Mouse (Mus musculus) right cerebral cortex, postnatal 25 days (tissue): Measurements from ENCODE around the gene Elmo1.

Experiments used
- DNase-seq: peaks from one replicate; pipeline ENCODE4 v3.0.0; 2022

Elmo1 gene

DNA sequence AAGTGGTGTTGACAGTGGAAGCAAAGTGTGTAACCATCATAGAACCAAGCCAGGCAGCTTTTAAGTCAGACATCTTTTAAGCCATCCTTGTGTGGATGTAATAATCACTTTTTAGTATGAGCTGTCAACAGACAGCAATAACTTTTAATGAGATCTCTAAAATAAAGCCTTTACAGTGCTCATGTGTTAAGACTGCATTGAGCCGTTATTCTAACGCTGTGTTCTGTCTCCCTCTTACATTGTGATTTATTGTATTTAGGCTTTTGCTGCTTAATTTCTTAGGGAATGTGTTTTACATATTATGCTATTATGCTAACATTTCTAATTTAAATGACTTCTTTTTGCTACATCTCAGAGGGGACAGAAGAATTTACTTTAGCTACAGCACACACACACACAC is 189.5 kb downstream of the Elmo1 start:
- DNase-seq: no peak

DNA sequence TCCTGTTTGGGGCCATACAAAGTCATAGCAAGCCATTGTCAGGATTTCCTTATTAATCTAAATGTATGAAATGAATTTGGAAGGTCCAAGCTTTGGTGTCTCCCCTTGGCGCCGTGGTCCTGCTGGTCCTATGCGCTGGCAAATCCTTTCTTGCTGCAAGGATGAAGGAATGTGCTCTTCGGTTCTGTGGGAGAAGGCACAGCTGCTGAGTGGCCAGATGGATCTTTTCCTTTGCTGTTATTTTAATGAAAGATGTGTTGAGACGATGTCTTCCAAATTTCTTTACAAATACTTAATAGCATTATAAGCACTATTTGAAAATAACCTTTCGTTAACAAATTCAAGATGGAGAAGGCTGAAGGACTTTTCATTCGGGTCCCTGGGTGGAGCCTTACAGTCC is 193.5 kb downstream of the Elmo1 start:
- DNase-seq: no peak

DNA sequence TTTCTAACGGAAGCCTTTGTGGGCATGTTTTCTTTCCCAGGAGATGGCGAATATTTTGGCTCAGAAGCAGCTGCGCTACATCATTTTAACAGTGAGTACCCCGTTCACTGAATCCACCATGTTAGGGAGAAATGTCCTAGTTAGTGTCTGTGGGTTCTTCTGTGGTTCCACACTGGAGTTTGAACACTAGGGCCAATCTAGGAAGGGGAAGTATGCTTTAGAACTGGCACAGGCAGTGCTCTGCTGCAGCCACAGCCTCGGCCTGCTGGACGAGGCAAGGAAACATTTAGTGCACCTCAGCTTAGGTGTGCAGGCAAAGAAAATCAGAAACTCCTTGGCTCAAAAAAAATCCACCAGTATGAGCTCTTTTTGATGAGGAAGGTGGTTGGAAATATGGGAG is 196.3 kb downstream of the Elmo1 start:
- DNase-seq: no peak

DNA sequence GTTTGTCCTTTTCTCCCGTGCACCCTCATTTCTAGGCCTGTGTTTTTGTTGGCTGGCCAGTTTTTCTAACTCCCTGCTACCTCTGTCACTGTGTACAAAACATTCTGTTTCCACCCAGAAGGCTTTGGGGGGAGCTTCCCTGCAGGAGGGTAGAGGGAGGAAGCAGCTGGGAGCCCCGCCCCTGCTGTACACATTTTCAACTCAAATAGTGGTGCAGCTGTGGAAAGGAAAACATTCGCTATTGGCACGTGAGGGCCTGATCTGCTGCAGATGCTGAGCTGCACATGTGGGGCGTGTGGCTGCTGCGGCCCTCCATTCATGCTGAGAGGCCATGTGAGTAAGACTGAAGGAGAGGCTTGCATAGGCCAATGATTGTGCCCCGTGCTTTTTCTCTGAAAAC is 198.0 kb downstream of the Elmo1 start:
- DNase-seq: no peak

DNA sequence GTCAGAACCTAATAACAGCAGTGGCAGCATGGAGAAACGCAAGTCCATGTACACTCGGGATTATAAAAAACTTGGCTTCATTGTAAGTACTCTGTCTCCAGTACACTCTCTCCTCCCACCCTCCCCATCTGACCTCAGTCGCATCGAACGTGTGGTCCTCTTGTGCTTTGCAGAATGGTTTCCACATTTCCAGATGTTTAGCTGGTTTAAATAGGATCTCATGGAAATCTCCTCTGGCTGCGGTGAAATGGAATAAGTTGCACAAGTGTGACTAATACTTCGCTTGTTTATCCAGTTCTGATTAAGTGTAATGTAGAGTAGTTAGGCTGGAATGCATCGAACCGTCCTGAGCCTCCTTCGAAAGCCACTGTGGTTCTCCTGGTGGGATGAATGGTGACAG is 200.0 kb downstream of the Elmo1 start:
- DNase-seq: no peak

DNA sequence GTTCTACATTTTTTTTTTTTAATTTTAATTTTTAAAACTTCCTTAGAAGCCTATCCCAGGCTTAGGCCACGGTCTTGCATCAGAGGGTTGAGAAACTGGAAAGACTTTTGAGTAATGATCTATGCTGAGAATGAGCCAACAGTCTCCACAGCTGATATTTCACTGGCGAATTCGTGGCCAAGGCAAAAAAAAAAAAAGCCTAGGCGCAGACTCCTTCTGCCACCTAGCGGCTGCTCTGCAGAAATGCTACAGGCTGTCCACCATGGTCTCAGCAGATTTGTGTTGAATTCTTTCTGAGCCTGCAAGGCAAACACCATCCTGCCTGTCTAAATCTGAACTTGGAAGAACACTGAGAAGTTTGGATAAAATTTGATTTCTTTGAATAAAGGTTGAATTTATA is 202.0 kb downstream of the Elmo1 start:
- DNase-seq: peak; percentile 33

DNA sequence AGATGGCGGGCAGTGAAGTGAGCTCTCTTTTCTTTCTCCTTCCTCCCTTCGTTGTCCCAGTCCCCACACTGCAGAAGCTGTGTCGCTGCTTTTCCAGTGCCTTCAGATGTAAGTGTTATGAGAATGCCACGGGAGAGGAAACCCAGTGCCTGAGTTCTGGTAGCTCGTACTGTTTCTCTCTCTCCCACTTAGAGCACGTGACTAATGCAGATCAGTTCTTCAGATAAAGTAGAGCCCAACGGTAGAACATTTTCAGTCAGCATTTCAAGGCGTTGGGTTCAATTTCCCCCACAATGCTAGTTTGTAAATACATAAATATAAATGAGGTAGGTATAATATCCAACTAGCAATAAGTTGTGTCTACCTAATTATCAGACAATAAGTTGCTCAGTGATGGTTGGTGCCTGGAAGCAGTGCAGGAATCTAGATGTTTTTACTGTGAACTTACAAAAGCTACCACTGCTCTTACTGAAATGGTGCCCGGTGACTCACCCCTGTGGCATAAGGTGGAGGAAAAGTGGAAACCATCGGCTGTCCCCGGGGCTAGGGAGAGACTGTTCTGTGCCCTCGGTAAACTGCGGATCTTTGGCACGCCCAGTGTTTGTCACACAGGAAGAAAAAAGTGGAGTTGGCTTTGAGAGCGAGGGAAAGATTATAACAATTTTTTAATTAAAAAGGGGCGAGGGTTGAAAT is 205.0 kb downstream of the Elmo1 start:
- DNase-seq: no peak

DNA sequence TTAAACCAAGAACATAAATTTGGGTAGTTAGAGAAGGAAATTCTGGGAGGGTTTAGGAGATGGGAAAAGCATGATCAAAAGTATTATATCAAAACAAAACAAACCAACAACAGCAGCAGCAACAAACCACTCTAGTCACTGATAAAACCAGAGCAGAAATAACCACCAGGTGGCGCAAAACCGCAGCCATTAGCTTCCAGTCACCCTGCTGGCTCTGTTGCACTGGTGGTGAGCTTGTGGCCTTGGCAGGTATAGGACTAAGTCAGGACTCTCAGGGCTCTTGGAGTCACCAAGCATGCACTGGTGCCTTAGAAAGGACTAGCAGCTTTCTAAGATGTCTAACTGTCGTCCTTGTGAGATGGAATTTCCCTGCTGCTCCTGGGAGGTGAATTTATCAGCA is 207.4 kb downstream of the Elmo1 start:
- peak; percentile 38 for DNase-seq

DNA sequence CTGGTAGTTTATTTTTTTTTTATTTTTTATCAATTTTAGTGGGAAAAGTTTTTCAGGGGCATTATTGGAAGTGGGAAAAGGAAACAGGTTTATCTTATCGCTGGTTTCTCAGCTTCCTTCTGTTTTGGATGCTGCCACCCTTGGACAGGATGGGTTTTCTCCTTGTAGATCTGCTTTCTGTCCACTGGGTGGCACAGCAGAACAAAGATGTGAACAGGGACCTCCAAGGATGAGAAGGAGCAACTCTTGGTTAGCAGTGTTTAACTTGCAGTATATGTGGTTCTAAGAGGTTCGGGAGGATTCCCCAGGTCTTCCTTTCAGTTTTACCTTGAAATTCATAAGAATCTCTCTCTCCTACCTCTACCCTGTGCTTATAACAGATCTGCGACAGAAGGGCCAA is 209.0 kb downstream of the Elmo1 start:
- no peak for DNase-seq

DNA sequence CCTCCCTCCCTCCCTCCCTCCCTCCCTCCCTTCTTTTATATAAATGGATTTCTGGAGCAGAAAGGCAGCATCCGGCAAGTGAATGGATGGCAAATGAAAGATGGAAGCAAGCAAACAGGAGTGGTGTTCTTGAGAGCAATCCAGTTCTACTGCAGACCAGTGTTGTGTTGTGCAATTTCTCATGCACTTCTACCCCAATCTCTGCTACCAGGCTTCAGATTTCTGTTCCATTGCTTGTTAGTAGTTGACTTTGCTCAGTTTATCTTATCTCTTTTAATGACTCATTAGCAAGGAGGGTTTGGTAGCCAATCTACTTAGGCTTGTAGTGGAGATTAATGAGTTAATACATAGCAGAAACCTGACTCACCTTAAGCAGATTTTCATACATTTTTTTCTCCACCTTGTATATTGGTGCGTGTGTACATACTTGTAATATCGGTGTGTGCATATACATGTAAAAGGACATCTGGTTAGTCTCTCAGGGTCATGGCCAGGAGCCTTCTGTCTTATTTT is 209.7 kb downstream of the Elmo1 start:
- no peak for DNase-seq

DNA sequence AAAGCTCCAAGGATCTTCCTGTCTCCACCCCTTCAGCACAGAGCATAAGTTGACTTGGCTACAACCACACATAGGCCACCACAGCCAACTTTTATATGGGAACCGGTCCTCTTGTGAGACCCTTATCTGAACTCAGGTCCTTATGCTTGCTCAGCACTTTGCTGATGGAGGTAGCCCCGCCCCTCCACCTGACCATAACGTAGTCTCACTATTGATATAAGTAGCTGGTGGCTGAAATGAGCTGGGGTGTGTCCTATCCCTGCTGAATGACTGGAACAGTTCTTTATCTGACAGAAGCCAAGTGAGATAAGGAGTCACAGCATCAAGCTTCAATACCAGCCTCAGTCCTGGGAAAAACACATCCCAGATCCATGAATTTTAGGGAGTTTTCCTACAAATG is 210.2 kb downstream of the Elmo1 start:
- no peak for DNase-seq

DNA sequence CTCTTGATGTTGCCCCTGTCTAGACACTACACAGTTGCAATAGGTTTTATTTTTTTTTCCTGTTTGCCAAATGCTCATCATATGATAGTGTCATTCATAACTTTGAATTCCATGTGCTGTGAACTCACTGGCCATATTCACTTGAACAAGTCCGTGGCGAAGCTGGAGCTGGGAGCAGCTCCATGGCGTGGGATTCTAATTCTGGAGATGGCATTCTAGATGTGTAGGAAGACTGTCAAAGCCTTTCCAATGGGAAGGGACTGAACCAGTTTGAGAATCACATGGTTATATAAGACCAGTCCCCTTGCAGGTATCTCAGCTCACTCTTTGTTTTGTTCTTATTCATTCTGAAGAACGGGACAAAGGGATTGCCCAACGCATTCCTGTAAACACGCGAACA is 211.4 kb downstream of the Elmo1 start:
- no peak for DNase-seq

DNA sequence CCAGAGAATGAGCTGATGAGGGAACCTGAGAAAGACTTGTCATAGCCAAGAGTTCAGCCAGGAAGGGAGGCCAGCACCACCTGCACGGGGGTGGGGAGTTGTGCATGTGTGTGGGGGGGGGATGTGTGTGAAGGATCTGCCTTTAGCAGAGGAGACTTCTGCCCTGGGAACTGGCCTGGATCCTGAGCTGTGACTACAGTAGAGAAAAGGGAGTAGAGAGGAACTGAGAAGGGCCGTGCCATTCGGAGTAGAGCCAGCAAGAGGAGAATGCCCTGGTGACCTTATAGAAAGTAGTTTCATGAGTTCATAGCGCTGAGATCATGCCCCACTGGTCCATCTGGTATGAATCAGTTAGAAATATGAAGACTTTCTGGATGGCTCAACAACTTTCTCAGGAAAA is 215.2 kb downstream of the Elmo1 start:
- no peak for DNase-seq

DNA sequence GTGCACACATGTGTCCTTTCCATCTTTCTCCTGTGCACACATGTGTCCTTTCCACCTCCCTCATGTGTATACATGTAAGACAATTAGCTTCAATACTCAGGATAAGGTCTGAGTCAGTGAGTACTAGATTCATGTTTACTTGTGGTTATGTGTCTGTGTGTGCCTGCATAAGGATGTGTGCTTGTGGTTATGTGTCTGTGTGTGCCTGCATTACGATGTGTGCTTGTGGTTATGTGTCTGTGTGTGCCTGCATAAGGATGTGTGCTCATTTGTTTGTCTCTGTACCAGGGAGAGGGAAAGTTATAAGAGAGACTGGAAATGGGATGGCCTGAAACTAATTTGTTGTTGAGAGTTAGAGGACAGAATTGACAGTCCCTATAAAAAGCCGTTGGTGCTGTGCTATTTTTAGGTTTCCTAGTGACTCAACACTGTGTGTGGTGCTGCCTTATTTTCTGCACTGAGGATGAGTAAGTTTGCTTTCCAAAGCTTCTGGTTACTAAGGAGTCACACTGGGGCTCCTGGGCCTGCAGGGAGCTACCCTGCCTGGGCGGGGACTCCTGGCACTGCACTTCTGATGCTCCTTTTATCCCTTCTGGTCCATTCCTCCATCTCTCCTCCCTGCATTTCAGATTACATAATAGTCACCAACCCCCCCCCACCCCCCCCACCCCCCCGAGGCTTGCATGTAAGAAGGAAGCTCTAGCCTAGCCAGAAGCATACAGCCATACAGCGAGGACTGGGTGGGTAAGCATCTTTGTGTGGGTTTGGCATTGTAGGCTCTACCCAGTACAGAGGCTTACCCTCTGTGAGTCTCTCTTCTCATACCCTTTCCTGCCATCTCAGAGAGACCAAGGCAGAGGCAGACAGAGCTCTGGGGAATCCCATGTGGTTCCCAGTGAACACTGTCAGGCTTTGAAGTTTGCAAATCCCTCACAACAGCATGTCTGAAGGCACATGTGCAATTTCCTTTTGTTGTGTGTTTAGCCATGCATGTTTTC is 216.1 kb downstream of the Elmo1 start:
- DNase-seq: peak; percentile 47

DNA sequence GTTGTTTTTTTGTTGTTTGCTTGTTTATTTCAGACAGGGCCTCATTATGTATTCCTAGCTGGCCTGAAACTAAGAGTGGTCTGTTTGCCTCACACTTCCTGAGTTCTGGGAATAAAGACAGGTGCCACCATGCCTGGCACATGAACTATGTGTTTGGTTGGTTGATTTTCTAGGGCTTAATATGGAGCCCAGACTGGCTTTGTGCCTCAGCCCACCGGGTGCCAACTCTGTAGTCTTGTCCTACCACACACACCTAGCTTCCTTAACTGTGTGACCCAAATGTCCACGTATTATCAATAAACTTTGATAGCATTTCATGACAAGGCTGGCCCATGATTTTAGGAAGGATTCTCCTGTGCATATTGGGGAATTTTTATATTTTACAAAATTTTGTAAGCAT is 217.0 kb downstream of the Elmo1 start:
- no peak for DNase-seq

DNA sequence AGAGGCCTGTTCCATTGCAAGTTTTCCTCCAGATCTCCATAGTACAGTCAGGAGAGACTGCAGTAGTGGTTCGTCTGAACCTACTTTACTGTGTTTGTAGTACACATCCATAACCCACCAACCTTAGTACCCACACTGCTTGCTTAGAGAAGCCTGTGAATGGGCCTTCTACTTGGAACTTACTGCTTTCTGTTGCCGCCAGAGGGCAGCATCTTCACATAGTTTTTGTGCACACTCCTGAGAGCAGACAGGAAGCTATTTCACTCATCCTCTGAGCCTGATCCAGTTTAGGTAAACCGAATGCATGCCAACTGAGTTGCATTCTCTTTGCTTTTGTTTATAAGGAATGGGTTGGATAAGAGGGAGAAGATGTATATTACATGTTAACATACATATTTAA is 221.2 kb downstream of the Elmo1 start:
- DNase-seq: peak; percentile 80

DNA sequence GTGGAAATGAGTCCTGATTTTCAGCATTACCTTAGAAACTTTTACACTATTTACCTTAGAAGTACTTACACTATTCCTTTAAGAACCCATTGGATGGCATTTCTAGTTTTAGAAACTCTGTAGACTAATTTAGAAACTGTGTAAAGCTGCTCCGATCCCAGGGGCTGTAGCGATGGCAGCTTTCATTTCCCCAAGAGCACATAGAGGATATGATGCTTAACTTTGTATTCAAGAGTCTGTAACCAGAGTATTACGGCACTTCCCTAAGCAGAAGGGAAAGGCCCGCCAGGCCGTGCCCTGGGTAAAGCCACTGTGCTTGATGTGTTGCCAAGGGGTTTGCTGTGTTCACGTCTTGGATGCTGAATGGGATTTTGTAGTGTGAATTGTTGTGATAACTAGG is 222.9 kb downstream of the Elmo1 start:
- no peak for DNase-seq

DNA sequence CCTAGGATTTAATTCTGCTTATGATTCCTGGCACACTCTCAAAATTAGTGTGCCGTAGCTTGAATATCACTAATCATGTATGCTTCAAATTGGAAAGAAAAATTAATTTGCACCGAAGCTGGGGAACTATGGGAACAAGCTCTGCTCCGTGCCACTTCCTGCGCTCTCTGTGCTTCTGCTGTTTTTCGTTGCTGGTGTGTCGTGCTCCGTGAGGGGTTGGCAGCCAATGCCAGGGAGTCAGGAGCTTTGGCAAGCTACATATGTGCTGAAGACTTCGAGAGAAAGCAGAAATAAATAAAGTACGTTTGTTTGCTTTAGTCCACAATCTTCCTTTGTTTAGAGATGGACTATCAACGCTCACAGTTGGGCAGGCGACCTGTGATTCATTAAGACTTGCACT is 225.7 kb downstream of the Elmo1 start:
- no peak for DNase-seq

DNA sequence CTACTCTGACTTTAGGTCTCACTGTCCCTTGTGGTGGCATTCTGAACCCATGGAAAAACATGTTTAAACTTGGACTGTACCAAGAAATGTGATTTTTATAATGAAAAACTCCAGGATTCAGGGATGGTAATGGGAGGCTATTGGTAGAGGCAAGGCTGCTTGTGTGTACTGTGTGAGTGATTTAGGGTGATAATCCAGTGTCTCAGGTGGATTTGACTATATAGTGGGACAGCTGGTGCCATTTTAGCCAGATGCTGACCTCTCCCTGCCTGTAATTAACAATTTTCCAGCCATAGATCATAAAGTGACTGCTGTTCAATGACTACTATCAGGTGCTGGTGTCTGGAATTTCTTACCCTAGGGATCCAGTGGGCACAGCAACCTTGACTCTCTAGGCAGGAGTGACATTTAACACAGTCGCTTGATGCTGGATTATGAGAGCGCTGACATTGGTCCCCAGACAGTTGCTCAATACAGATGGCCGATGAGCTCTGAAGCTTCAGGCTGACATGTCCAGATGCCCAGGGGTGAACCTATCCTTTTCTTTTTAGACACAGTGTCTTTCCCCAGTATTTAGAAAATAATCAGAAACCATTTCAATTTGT is 228.3 kb downstream of the Elmo1 start:
- DNase-seq: no peak

DNA sequence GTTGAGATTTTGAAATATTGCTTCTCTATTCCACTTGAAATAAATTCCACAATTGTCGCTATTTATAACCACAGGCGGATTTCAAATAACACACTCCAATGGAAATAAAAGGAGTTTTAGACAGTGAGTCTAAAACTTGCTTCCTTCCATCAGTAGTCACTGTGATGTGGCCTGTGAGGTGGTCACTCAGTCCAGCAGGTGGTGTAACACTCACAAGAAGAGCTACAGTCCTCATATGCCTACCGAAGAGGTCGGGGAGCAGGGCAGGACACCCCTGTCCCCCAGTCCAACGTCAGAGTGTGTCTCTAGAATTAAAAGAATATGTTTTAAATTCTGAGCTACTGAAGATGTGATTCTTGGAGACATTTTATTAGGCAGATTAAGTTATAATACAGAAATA is 229.8 kb downstream of the Elmo1 start:
- no peak for DNase-seq

DNA sequence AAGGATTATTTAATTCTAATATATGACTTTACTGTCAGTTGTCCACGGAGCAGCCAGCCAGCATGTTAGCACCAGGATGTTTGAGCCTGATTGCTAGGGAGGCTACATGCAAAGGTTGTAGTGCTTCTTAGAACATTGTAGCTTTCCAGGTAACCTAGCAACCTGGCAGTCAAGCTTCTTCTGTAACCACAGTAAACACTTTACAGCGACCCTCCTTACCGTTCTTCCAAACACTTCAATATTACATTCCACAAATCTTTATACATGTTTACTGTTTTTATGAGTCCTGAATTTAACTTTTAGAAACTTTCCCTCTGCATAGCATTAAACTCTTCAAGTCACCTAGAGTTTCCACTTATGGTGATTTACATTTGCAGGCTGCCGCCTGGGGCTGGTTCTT is 233.1 kb downstream of the Elmo1 start:
- no peak for DNase-seq

DNA sequence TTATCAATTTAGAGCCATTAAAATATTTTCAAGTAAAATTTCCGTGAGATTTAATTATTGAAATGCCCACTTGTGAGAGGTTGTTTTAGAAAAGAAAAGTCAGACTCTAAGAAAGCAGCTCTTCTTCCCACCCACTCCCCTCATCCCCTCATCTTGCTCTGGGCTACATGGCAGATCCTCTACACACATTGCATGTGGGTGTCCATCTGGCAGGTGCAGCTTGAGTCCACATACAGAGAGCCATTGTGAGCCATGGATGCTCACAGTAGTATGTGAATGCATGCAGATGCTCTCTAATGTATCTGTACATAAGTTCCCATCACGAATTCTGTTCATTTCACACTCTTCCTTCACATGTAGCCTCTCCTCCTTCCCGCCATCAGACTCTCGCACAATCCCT is 236.7 kb downstream of the Elmo1 start:
- no peak for DNase-seq

DNA sequence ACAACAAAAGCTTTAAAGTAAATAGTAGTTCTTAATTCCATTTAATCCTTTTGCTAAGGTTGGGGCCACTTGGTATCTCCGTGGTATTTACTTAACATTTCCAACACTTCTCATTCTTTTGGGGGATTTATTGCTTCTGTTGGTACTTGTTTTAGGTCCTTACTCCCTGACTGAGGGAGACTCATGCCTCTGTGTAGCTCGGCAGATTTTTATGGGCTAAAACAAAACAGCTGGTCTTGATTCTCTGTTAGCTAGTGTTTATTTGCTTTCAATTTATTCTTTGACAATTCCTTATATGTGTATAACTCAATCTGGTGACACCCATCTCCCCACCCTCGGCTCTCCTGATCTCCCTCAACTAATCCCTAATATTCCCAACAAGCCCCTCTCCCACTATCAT is 237.6 kb downstream of the Elmo1 start:
- DNase-seq: no peak

DNA sequence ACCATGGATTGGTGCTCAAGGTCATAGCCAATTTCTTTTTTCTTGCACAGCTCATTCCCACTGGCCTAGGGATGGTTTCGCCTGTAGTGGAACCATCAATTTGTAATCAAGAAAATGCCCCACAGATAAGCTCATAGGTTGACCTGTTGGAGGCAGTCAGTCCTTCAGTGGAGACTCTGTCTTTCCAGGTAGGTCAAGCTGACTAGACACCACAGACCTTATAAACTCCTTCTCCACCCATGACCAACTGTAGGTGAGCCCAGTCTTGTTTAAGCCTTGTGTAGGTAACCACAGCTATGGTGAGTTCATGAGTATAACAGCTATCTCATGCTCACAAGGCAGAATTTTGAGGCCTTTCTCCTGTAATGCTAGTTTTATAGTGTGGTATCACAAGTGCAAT is 238.3 kb downstream of the Elmo1 start:
- no peak for DNase-seq
